Mouse (Mus musculus) brain, embryonic 14.5 days (tissue): ENCODE measurements around the gene Vmn1r202. TPM values are rescaled to one million over a fixed set of nuclear protein-coding genes. Genes with fewer than 3 reads are reported as not detected.
A peak's percentile ranks its signal among the peaks of the same experiment; 100 is the strongest.
"Not testable (repeated sequence)": the region's sequence is repeated elsewhere in the genome, so short reads cannot be mapped to it uniquely, and the experiment has no call there.

Source experiments
- DNase-seq: peaks from one replicate; pipeline ENCODE4 v3.0.0-alpha.2; 2011; ENCODE audit warnings: low read depth
- CTCF ChIP-seq: fragments of 200-500 bp; IDR thresholded peaks from 2 replicates; pipeline ENCODE4 v1.5.1; 2012; ENCODE audit warnings: inconsistent platforms, mild to moderate bottlenecking, moderate library complexity, borderline replicate concordance; ENCODE audit not compliant: insufficient read depth, insufficient read length; ENCODE audit errors: extremely low read depth
- POLR2A ChIP-seq: fragments of 200-500 bp; IDR thresholded peaks from 2 replicates; pipeline ENCODE4 v1.6.1; 2012; ENCODE audit warnings: mild to moderate bottlenecking, inconsistent platforms, borderline replicate concordance; ENCODE audit not compliant: poor library complexity, insufficient read depth, insufficient read length, severe bottlenecking; ENCODE audit errors: extremely low read depth
- polyA plus RNA-seq: library from polyadenylated mRNA; depleted of rRNA; stranded (reverse); fragments of >200 nt; gene quantifications from 2 replicates; pipeline ENCODE4 v1.2.3, GENCODE M21; 2012; rRNA removed

Gene Vmn1r202
- polyA plus RNA-seq = 0.01 TPM in 1 of 2 replicates, not detected in the other

GRCm38 (mm10) chr13:22505281-22505680 lies at the start of gene Vmn1r202:
TSS of gene Vmn1r202 (minus strand) at chr13:22505381.
- no peak for DNase-seq
- TF ChIP-seq CTCF (no peak), POLR2A (no peak)

GRCm38 (mm10) chr13:22552898-22553297 lies 47.7 kb upstream of the Vmn1r202 start, which contains the start of gene Vmn1r204:
TSS of gene Vmn1r204 (plus strand) at chr13:22553198.
- DNase-seq = not testable (repeated sequence)

- no peak for DNase-seq
- TF ChIP-seq POLR2A (no peak), CTCF (no peak)
These were observed 12.6 kb upstream of the Vmn1r202 start, which contains the start of gene Vmn1r203 for GRCm38 (mm10) chr13:22517814-22518213. TSS of gene Vmn1r203 (plus strand) at chr13:22518114.

GRCm38 (mm10) chr13:22502431-22502830 lies 2.8 kb downstream of the Vmn1r202 start:
- no peak for TF ChIP-seq CTCF
- TF ChIP-seq POLR2A = no peak
- DNase-seq = peak; percentile 5

GRCm38 (mm10) chr13:22471623-22472022 lies 33.6 kb downstream of the Vmn1r202 start, which contains the start of gene Vmn1r201:
TSS of gene Vmn1r201 (plus strand) at chr13:22471923.
- DNase-seq = no peak
- no peak for TF ChIP-seq POLR2A
- TF ChIP-seq CTCF = no peak

- DNase-seq = no peak
- TF ChIP-seq CTCF = no peak
- TF ChIP-seq POLR2A = no peak
These were observed 50.0 kb downstream of the Vmn1r202 start for GRCm38 (mm10) chr13:22455145-22455544.

Other genes starting within 250 kb of the Vmn1r202 start
- not detected in 2 replicates for gene Vmn1r195, start 234.9 kb downstream of the Vmn1r202 start, polyA plus RNA-seq
- gene Vmn1r196, start 215.5 kb downstream of the Vmn1r202 start, polyA plus RNA-seq = not detected in 2 replicates
- not detected in 2 replicates for gene Vmn1r197, start 180.8 kb downstream of the Vmn1r202 start, polyA plus RNA-seq
- not detected in 2 replicates for gene Vmn1r198, start 155.0 kb downstream of the Vmn1r202 start, polyA plus RNA-seq
- gene Vmn1r199, start 125.6 kb downstream of the Vmn1r202 start, polyA plus RNA-seq = not detected in 2 replicates
- not detected in 2 replicates for gene Vmn1r200, start 115.0 kb downstream of the Vmn1r202 start, polyA plus RNA-seq
- gene Vmn1r201, start 33.5 kb downstream of the Vmn1r202 start, polyA plus RNA-seq = not detected in 2 replicates
- gene Vmn1r203, start 12.7 kb upstream of the Vmn1r202 start, polyA plus RNA-seq = not detected in 2 replicates
- gene Vmn1r204, start 47.8 kb upstream of the Vmn1r202 start, polyA plus RNA-seq = not detected in 2 replicates
- not detected in 2 replicates for gene Vmn1r205, start 87.6 kb upstream of the Vmn1r202 start, polyA plus RNA-seq
- not detected in 2 replicates for gene Vmn1r206, start 118.9 kb upstream of the Vmn1r202 start, polyA plus RNA-seq
- gene Vmn1r207-ps, start 224.2 kb upstream of the Vmn1r202 start, polyA plus RNA-seq = not detected in 2 replicates